Mouse (Mus musculus): ENCODE data around the gene Zfand2a.

GRCm38 (mm10) chr5:139495019-139495669, 10.8 kb upstream of the Zfand2a start:
- TF ChIP-seq POLR2A (IDR thresholded peaks at IDR 0.05; ENCODE audit: control insufficient read depth, low read depth, low read length): no peak
- TF ChIP-seq CTCF (IDR thresholded peaks at IDR 0.05; ENCODE audit: control insufficient read depth, insufficient read depth, insufficient replicate concordance, low read depth, low read length): no peak
